Mouse (Mus musculus) hematopoietic stem cell, adult 5-6 weeks (primary cell): ENCODE data around the gene Sf3b5. TPM values are rescaled to one million over a fixed set of nuclear protein-coding genes. Genes with fewer than 3 reads are reported as not detected.

ENCODE experiments used
- ATAC-seq, 2 experiments: fragments of 125-278 bp in 1 of 2; replicated peaks in 1 of 2; 2 replicates each; pipeline ENCODE4 v1.8.0; 2016 to 2017; ENCODE audit warnings: inconsistent platforms in 2 of 2, mild to moderate bottlenecking in 2 of 2, moderate number of reproducible peaks in 2 of 2, low read depth in 1 of 2, moderate TSS enrichment in 1 of 2; ENCODE audit not compliant: low FRiP score in 2 of 2, poor library complexity in 2 of 2, severe bottlenecking in 2 of 2, insufficient read depth in 1 of 2, low TSS enrichment in 1 of 2
- total RNA-seq: library from RNA; stranded (forward); fragments of 172-1452, 232-1000 nt; gene quantifications from 2 replicates; pipeline ENCODE4 v1.2.3, GENCODE M21; 2017

The Sf3b5 gene
- total RNA-seq: 11.6 and 14.0 TPM in 2 replicates

DNA sequence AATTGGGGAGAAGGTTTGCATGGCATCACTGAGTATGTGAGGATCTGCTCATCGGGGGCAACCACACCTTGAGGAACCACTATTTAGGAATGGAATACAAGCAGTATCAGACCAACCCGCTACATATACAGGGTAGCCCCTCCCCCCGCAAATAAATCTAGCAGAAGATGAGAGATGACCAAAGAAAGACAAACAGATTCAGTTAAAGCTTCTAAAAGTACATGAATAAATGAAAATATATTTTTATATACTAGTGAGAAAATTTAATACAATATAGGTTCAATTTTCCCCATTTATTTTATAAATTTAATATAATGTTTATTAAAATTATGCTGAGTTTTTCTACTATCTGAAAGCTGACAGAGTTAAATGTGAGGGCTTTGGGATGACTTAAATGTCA is at the start of gene Sf3b5:
Gene Sf3b5 (plus strand): TSS at position 301 of the 400 bp plus-strand sequence.
- no peak for ATAC-seq

GRCm38 (mm10) chr10:12955831-12956230 is 49.3 kb upstream of the Sf3b5 start:
- peak in 1 of 2 experiments; percentile 65; a peak in 1 of 4 replicates for ATAC-seq

GRCm38 (mm10) chr10:12957271-12957670 is 47.9 kb upstream of the Sf3b5 start:
- ATAC-seq: peak; percentile 49 to 56; a peak in 1 of 4 replicates

- no peak for ATAC-seq
Observed at GRCm38 (mm10) chr10:12961546-12961945, 43.6 kb upstream of the Sf3b5 start.

GRCm38 (mm10) chr10:12962238-12962637 is 42.9 kb upstream of the Sf3b5 start:
- ATAC-seq: no peak

DNA sequence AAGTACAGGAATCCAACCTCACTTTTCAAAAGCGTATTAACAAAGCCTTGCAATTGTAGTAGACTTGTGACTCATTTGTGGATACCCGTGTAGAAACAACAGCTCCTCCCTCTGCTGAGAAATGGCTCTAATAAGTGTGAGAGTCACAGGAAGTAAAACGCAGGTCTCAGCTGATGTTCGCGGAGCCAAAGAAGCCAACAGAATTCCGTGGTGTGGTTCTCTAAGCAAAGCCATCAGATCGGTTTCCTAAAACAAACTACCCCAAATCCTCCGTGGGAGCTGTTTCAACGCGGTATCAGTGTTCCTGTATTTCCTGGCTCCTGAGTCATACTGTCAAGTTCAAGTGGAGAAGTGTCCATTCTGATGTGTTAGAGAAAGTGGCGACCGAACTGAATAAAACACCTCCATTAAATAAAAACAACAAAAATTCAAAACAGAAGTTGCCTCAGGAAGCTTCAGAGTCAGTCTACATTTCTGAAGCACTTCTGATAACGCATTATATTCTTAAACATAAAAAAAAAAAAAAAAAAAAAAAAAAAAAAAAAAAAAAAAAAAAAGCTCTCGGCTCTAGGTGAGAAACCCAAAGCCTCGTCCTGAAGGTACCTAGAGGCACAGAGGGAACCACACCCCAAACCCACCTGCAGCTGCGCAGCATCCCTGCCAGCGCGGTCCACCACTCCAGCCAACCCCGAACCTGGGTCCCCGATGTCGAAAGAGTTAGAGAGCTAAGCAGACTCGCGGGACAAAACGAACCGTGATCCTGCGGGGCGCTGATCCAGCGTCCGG is 41.6 kb upstream of the Sf3b5 start:
- peak in 1 of 2 experiments; percentile 8; a peak in 1 of 4 replicates for ATAC-seq

GRCm38 (mm10) chr10:12964151-12965075 is 40.7 kb upstream of the Sf3b5 start, which contains the start of gene Stx11:
TSS of gene Stx11 (minus strand) at chr10:12964298.
- peak; percentile 75 to 88 for ATAC-seq

- ATAC-seq: no peak
Observed at GRCm38 (mm10) chr10:12965669-12966180, 39.4 kb upstream of the Sf3b5 start.

DNA sequence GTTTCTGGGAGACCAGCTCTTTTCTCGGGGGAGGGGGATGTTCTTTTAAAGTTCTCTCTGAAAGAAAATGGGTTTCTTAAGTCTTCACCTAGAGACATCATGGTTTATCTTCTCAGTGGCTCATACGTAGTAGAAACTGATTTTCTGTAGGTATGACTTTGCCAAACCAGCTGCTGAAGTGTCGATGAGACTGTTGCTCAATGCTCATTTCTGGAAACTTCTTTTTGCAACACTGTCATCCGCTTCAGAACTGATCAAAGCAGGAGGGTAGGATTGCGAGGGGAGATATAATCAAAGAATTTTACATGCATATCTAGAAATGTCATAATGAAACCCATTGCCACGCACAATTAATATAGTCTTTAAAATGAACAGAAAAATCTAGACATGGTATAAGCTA is 30.6 kb upstream of the Sf3b5 start:
- no peak; a peak in 1 of 4 replicates for ATAC-seq

DNA sequence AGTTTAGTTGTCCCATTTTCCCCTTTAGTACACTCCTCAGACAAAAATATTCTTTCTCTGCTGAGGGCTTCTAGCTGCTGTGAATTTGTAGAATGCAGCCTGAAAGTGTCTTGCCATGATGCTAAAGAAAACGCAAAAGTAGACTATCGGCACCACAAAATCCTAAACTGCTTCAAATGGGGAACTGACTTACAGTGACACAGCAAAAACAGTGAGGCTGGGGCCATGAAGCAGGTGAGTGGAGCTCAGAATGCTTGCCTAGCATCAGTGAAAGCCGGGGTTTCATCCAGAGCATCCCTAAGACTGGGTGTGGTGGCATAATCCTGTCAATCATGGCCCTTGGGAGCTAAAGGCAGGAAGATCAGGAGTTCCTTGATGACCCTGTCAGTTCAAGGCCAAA is 29.7 kb upstream of the Sf3b5 start:
- ATAC-seq: peak; percentile 84

DNA sequence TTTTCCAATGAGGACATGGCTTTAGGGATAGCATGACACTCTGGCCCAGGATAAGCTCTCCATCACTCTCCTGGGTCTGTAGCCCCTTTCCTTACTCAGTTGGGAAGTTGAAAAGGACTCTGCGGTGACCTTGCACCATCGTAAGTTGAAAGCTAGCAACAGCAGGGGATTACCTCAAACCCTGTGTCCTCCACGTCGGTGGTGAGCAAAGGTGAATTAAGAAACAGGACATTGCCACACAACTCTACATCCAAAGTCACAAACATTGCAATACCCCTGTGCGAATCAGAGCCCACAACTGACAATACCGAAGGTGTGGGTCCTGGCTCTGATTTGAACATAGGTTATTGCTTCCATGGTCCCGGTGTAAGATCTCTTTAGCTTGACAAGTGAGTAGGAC is 29.2 kb upstream of the Sf3b5 start:
- peak; percentile 51 to 73; a peak in 3 of 4 replicates for ATAC-seq

DNA sequence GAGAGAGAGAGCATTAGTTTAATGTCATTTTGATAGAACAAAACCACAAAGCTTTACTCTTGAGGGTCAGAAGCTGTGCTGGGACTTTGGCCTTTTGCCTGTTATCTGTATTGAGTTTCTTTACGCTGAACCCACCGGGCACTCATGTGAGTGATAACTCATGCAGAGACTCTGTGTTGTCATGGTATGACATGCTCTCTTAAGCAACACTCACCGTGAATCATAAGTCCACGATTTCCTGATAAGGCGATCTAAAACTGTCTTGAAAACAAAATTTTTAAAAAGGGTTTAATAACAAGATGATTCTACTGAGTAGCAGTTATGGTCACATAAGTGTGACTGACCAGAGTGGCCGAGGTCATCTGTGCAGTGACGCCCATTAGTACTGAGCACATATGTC is 28.6 kb upstream of the Sf3b5 start:
- ATAC-seq: no peak

DNA sequence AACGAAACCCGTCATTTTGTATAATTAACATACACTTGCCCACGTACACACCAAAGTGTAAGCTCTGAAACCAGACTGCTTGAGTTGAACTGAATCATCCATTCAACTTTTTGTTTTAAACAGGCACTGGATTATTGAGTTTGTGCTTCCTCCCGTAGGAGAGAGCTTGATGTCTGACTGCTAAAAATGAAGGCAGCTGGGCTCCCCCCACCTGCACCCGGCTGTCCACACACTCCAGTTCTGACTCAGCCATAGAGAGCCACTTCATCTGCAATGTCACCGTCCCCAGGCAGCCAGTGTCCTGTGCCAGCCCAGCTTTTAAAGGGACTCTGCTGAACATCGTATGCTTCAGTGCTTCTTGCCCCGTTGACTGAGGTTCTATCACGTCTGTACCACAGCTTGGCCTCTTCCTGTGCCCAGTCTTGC is 27.3 kb upstream of the Sf3b5 start:
- no peak for ATAC-seq

DNA sequence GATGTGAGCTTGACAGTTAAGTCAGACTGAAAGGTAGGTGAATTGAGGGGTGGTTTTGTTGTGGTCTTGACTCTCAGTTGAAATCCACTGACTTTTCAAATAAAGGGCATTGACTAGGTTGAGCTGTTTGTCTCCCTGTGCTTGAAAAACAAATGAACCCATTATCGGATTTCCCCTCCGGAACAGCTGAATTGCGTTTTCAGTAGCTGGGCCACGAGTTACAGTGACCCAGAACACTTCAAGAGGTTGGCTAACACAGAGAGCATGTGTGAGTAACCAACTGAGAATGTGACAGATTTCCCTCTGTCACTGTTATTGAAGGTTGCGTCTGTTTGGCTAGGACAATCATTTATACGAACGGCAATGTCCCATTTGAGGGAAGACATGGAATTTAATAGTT is 24.1 kb upstream of the Sf3b5 start:
- no peak for ATAC-seq

GRCm38 (mm10) chr10:12983516-12983915 is 21.6 kb upstream of the Sf3b5 start:
- no peak for ATAC-seq

- no peak for ATAC-seq
Observed at GRCm38 (mm10) chr10:12985028-12985427, 20.1 kb upstream of the Sf3b5 start.

- no peak for ATAC-seq
Observed at GRCm38 (mm10) chr10:12986485-12986884, 18.7 kb upstream of the Sf3b5 start.

- ATAC-seq: peak; percentile 67 to 80
Observed at GRCm38 (mm10) chr10:12986943-12987342, 18.2 kb upstream of the Sf3b5 start.
